Comparison of ENCODE assay signal across 9 mouse cellular contexts in genomic region chr4:133074894-133075572, GRCm38 (mm10). TPM values are rescaled to one million over a fixed set of nuclear protein-coding genes. Genes with fewer than 3 reads are reported as not detected.
A peak's percentile ranks its signal among the peaks of the same experiment; 100 is the strongest.
DNase-seq lines count a peak whose midpoint lies in the region; ATAC-seq lines count a peak whose summit lies in the region.
"Had no signal": no experiment of that assay in that cellular context is flagged by ENCODE, and none has a peak within 500 bp of the region (broad histone marks: within the 10 kb centered on the region; RNA-seq: fewer than 3 reads in every experiment).

No protein-coding gene starts in this region.

- no peak overlapping the region for H3K4me2 ChIP-seq in lung, embryonic 16.5 days (ENCODE audit: low read depth, low read length)
- 0 out of 2 replicates have a peak overlapping the region, but pooled peaks have one; percentile 6 for H3K4me2 ChIP-seq in hindbrain, embryonic 15.5 days
- H3K4me2 ChIP-seq in neural tube, embryonic 14.5 days (ENCODE audit: low read depth, low read length): no peak overlapping the region
- H3K4me2 ChIP-seq: stomach, embryonic 15.5 days had no signal

- no peaks in the 10 kb centered on the region for H3K27me3 ChIP-seq in lung, embryonic 16.5 days (ENCODE audit: control insufficient read depth, insufficient read depth, low read depth, low read length)
- H3K27me3 ChIP-seq in hindbrain, embryonic 15.5 days: no peaks in the 10 kb centered on the region
- no peaks in the 10 kb centered on the region for H3K27me3 ChIP-seq in neural tube, embryonic 14.5 days (ENCODE audit: control insufficient read depth, insufficient read depth, low read length)
- H3K27me3 ChIP-seq: stomach, embryonic 15.5 days had no signal

- H3K9me3 ChIP-seq in lung, embryonic 16.5 days (ENCODE audit: control insufficient read depth, low read length): no peaks in the 10 kb centered on the region
- no peaks in the 10 kb centered on the region for H3K9me3 ChIP-seq in hindbrain, embryonic 15.5 days
- H3K9me3 ChIP-seq in neural tube, embryonic 14.5 days (ENCODE audit: control insufficient read depth, low read length): no peaks in the 10 kb centered on the region
- H3K9me3 ChIP-seq: stomach, embryonic 15.5 days had no signal

- DNase-seq in adrenal gland, postnatal 10 days: peak; percentile 31
- no peak for DNase-seq in adrenal gland, adult 8-10 months
- no peak for DNase-seq in lung, postnatal 14 days
- DNase-seq in embryo, embryonic 10 days (ENCODE audit: low spot score): no peak

- no peak overlapping the region for H3K9ac ChIP-seq in lung, embryonic 16.5 days (ENCODE audit: low read length)
- no peak overlapping the region for H3K9ac ChIP-seq in hindbrain, embryonic 15.5 days
- H3K9ac ChIP-seq in neural tube, embryonic 14.5 days (replicated peaks; ENCODE audit: low read depth, low read length): no peak overlapping the region
- H3K9ac ChIP-seq: stomach, embryonic 15.5 days had no signal

- peaks cover 13% of the 10 kb centered on the region for H3K4me1 ChIP-seq in lung, embryonic 16.5 days (replicated peaks; ENCODE audit: control insufficient read depth, insufficient read depth, low read length)
- peaks cover 59% of the 10 kb centered on the region for H3K4me1 ChIP-seq in hindbrain, embryonic 15.5 days (replicated peaks)
- H3K4me1 ChIP-seq in neural tube, embryonic 14.5 days (ENCODE audit: control insufficient read depth, insufficient read depth, low read length): peaks cover 26% of the 10 kb centered on the region

- no peak overlapping the region for H3K4me3 ChIP-seq in lung, embryonic 16.5 days (ENCODE audit: low read length)
- no peak overlapping the region for H3K4me3 ChIP-seq in hindbrain, embryonic 15.5 days
- no peak overlapping the region for H3K4me3 ChIP-seq in neural tube, embryonic 14.5 days (ENCODE audit: low read depth, low read length)
- H3K4me3 ChIP-seq: stomach, embryonic 15.5 days had no signal

- 60% methylated on average over 8 of the region's 8 CpGs for WGBS in lung, embryonic 16.5 days
- 49% methylated on average over 8 of the region's 8 CpGs for WGBS in hindbrain, embryonic 15.5 days
- 49% methylated on average over 8 of the region's 8 CpGs for WGBS in neural tube, embryonic 14.5 days

- no peak for ATAC-seq in lung, embryonic 16.5 days (ENCODE audit: low read depth)
- ATAC-seq in hindbrain, embryonic 15.5 days (ENCODE audit: low FRiP score, low read depth): no peak
- no peak for ATAC-seq in neural tube, embryonic 14.5 days (ENCODE audit: low read depth)
- no peak for ATAC-seq in inflammation-experienced regulatory T-cells, adult 6 months

- H3K27ac ChIP-seq in lung, embryonic 16.5 days (ENCODE audit: low read length): peak overlapping the region; percentile 11; the same call in 1 of the 2 replicates
- H3K27ac ChIP-seq in hindbrain, embryonic 15.5 days (replicated peaks): peak overlapping the region; percentile 82
- H3K27ac ChIP-seq in neural tube, embryonic 14.5 days (ENCODE audit: low read depth, low read length): peak overlapping the region; percentile 77

- H3K36me3 ChIP-seq in lung, embryonic 16.5 days (ENCODE audit: control insufficient read depth, insufficient read depth, low read length): peaks cover 26% of the 10 kb centered on the region
- H3K36me3 ChIP-seq in hindbrain, embryonic 15.5 days: peaks cover 6% of the 10 kb centered on the region
- peaks cover 9% of the 10 kb centered on the region for H3K36me3 ChIP-seq in neural tube, embryonic 14.5 days (ENCODE audit: control insufficient read depth, insufficient read depth, low read length)

RNA-seq across cellular contexts. Expression of gene Wasf2, which starts 55.3 kb away (rescaled TPM):
- 100 to 1,000 TPM; 122 to 123 TPM for total RNA-seq in adrenal gland, postnatal 10 days (2021)
- 100 to 1,000 TPM; 105 to 158 (median 133) TPM for total RNA-seq in adrenal gland, adult 8-10 months (2022)
- polyA plus RNA-seq in lung, embryonic 16.5 days (2015; fragmentation: Nextera tagmentation; extraction: Ambion mirVana): 140 and 144 TPM in 2 replicates
- polyA plus RNA-seq in hindbrain, embryonic 15.5 days (2015; fragmentation: Nextera tagmentation; extraction: Ambion mirVana): 30.3 and 31.1 TPM in 2 replicates
- polyA plus RNA-seq in neural tube, embryonic 14.5 days (2014; fragmentation: Nextera tagmentation; extraction: Ambion mirVana): 18.5 and 19.6 TPM in 2 replicates
- polyA plus RNA-seq in inflammation-experienced regulatory T-cells, adult 6 months (2017; shearing (Covaris generic)): 100 to 1,000 TPM in 1 of 3 experiments, 10 to 100 TPM in 2; 70.4 to 110 (median 79.7) TPM

Comparison
In these comparisons a context has a peak if more than half of its experiments do, and no peak if none do; other contexts are left out.
1. H3K27ac ChIP-seq: peak in every context shown above with its lines; median percentile 82 in hindbrain, embryonic 15.5 days; 77 in neural tube, embryonic 14.5 days; 11 in lung, embryonic 16.5 days.